Mouse (Mus musculus): ENCODE measurements around the gene Srrd.

DNA sequence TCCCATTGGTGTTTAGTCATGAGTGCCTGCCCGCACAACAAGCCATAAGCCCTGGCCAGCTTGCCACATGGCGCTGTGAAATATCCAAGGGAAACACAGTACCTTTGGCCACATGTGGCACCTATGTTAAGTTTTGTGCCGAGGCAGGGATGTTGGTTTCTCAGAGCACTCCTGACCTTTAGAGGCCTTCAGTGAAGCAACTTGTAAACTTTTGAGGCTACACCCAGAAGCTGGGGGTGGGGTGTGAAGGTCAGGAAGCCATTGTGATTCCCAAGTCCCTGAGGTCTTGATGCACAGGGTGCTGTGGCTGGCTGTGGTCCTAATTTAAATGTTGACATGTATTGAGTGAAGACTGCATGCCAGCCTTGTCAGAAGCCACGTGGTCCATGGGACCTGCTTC lies 43.4 kb downstream of the Srrd start:
- TF ChIP-seq MEF2A (IDR thresholded peaks at IDR 0.05; ENCODE audit: borderline replicate concordance, low read depth, low read length) = no peak
- TF ChIP-seq HCFC1 (IDR thresholded peaks at IDR 0.05; ENCODE audit: low read depth, low read length) = no peak
- TF ChIP-seq POLR2A (IDR thresholded peaks at IDR 0.05; ENCODE audit: low read depth, low read length) = no peak
- TF ChIP-seq MAX (IDR thresholded peaks at IDR 0.05; ENCODE audit: low read length) = no peak
- no peak for TF ChIP-seq CTCF (conservative IDR thresholded peaks at IDR 0.05 in 1 of 2, IDR thresholded peaks at IDR 0.05 in 1 of 2; ENCODE audit: low read depth in 2 of 2, low read length in 2 of 2)
- no peak for TF ChIP-seq RAD21 (IDR thresholded peaks at IDR 0.05; ENCODE audit: low read depth, low read length)
- no peak for TF ChIP-seq ELF1 (IDR thresholded peaks at IDR 0.05; ENCODE audit: low read depth, low read length)
- no peak for TF ChIP-seq MAZ (IDR thresholded peaks at IDR 0.05; ENCODE audit: low read depth, low read length)
- TF ChIP-seq POLR2AphosphoS2 (IDR thresholded peaks at IDR 0.05; ENCODE audit: low read depth, low read length) = no peak
- no peak for TF ChIP-seq MYC (IDR thresholded peaks at IDR 0.05; ENCODE audit: low read depth, low read length)
- no peak for TF ChIP-seq NRF1 (IDR thresholded peaks at IDR 0.05; ENCODE audit: low read depth, low read length)
